Mouse (Mus musculus): ENCODE measurements around the gene R3hdm2.

GRCm38 (mm10) chr10:127427107-127427506 lies 47.0 kb downstream of the R3hdm2 start:
- TF ChIP-seq CTCF (IDR thresholded peaks at IDR 0.05; ENCODE audit: borderline replicate concordance, control insufficient read depth, extremely low read depth, insufficient read depth, low read length, poor library complexity) (no peak), POLR2A (IDR thresholded peaks at IDR 0.05; ENCODE audit: control insufficient read depth, extremely low read depth, insufficient read depth, low read length, poor library complexity) (no peak)

Data from thymus, adult 2 months (tissue).